Mouse (Mus musculus): ENCODE data around the gene Fam227b.

GRCm38 (mm10) chr2:126084326-126084725, 67.5 kb downstream of the Fam227b start:
- TF ChIP-seq POLR2A (IDR thresholded peaks at IDR 0.05; ENCODE audit: low read depth, low read length) (no peak), CTCF (conservative IDR thresholded peaks at IDR 0.05; ENCODE audit: insufficient read depth, insufficient read length, low read depth, low read length) (no peak)

All from kidney, adult 2 months (tissue).